Mouse (Mus musculus) pancreas, adult 10 weeks (tissue): ENCODE results near the gene Olfr1509. TPM values are rescaled to one million over a fixed set of nuclear protein-coding genes. Genes with fewer than 3 reads are reported as not detected.

Experiments
- polyA plus RNA-seq: library from polyadenylated mRNA; stranded (reverse); fragments of 350-450 nt; fragmentation: Illumina TruSeq; extraction: RNeasy Lipid Tissue Mini Kit (QIAGEN cat#74804); gene quantifications from one replicate; pipeline ENCODE4 v1.2.3, GENCODE M21; 2015; ENCODE audit warnings: low read depth, low replicate concordance; ENCODE audit not compliant: insufficient read depth

Gene Olfr1509
- polyA plus RNA-seq: not detected

GRCm38 (mm10) chr14:52442690-52443089 lies at the start of gene Olfr1509:
TSS of gene Olfr1509 (plus strand) at chr14:52442990.

DNA sequence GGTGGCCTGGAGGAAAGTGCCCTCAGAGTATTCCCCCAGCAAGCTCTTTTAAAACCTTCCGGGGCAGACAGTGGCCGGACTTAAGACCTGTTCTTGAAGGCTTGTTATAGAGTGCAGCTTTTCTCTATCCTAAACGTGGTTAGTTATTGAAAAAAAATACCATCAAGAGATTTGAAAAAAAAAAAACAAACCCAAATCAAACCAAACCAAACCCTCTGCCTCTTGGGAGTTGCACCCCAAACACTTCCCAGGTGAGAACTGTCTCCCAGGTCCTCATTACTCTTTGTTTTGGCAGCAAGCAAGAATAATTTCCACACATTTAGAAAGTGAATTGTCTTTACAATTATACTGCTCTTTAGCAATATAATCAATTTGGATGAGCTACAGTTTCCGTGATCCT lies 45.5 kb upstream of the Olfr1509 start, which contains the start of gene Olfr1511:
TSS of gene Olfr1511 (minus strand) at position 101 of the 400 bp plus-strand sequence.

GRCm38 (mm10) chr14:52414273-52414672 lies 28.5 kb upstream of the Olfr1509 start, which contains the start of gene Olfr1510:
TSS of gene Olfr1510 (minus strand) at chr14:52414373.

GRCm38 (mm10) chr14:52467395-52467794 lies 24.6 kb downstream of the Olfr1509 start, which contains the start of gene Olfr1508:
TSS of gene Olfr1508 (minus strand) at chr14:52467495.

GRCm38 (mm10) chr14:52495516-52495915 lies 52.7 kb downstream of the Olfr1509 start, which contains the start of gene Olfr1507:
TSS of gene Olfr1507 (minus strand) at chr14:52495749.

Other genes with a start within 250 kb of the Olfr1509 start
- 8.1 TPM for gene Supt16, start 245.6 kb upstream of the Olfr1509 start, polyA plus RNA-seq
- gene Chd8, start 185.2 kb upstream of the Olfr1509 start, polyA plus RNA-seq: 13.8 TPM
- gene Tox4, start 163.8 kb upstream of the Olfr1509 start, polyA plus RNA-seq: 5.0 TPM
- 3.7 TPM for gene Rab2b, start 163.4 kb upstream of the Olfr1509 start, polyA plus RNA-seq
- 17.2 TPM for gene Mettl3, start 137.9 kb upstream of the Olfr1509 start, polyA plus RNA-seq
- 1.2 TPM for gene Sall2, start 114.2 kb upstream of the Olfr1509 start, polyA plus RNA-seq
- gene Olfr1513, start 86.6 kb upstream of the Olfr1509 start, polyA plus RNA-seq: not detected
- gene Olfr1512, start 63.8 kb upstream of the Olfr1509 start, polyA plus RNA-seq: not detected
- not detected for gene Olfr1511, start 45.6 kb upstream of the Olfr1509 start, polyA plus RNA-seq
- gene Olfr1510, start 28.6 kb upstream of the Olfr1509 start, polyA plus RNA-seq: not detected
- not detected for gene Olfr1508, start 24.5 kb downstream of the Olfr1509 start, polyA plus RNA-seq
- gene Olfr1507, start 52.8 kb downstream of the Olfr1509 start, polyA plus RNA-seq: not detected